Mouse (Mus musculus) intestine, embryonic 16.5 days (tissue): ENCODE data around the gene Rab3gap2. TPM values are rescaled to one million over a fixed set of nuclear protein-coding genes. Genes with fewer than 3 reads are reported as not detected.

Experiments used
- ATAC-seq: fragments of 200-750 bp; cut with Nextera tagmentation; 2 replicates; pipeline ENCODE4 v1.8.0; 2017; ENCODE audit warnings: moderate TSS enrichment, moderate library complexity
- H3K27ac ChIP-seq: fragments of 300-500 bp; sonication (generic); 2 replicates; pipeline ENCODE4 v1.5.1; 2014; ENCODE audit warnings: mild to moderate bottlenecking, low read length
- H3K27me3 ChIP-seq: fragments of 300-500 bp; sonication (generic); replicated peaks from 2 replicates; pipeline ENCODE4 v1.6.1; 2014; ENCODE audit warnings: low read length, control low read depth, mixed read lengths; ENCODE audit not compliant: control insufficient read depth, insufficient read depth
- H3K36me3 ChIP-seq: fragments of 300-500 bp; sonication (generic); 2 replicates; pipeline ENCODE4 v1.6.1; 2014; ENCODE audit warnings: low read length, control low read depth; ENCODE audit not compliant: control insufficient read depth, insufficient read depth
- H3K4me1 ChIP-seq: fragments of 300-500 bp; sonication (generic); 2 replicates; pipeline ENCODE4 v1.6.1; 2014; ENCODE audit warnings: low read length, control low read depth, mixed read lengths; ENCODE audit not compliant: control insufficient read depth, insufficient read depth
- H3K4me2 ChIP-seq: fragments of 300-500 bp; sonication (generic); 2 replicates; pipeline ENCODE4 v1.6.1; 2014; ENCODE audit warnings: low read depth, low read length, control low read depth
- H3K4me3 ChIP-seq: fragments of 300-500 bp; sonication (generic); 2 replicates; pipeline ENCODE4 v1.5.1; 2014; ENCODE audit warnings: mild to moderate bottlenecking, low read length
- H3K9ac ChIP-seq: fragments of 300-500 bp; sonication (generic); 2 replicates; pipeline ENCODE4 v1.6.1; 2014; ENCODE audit warnings: low read depth, low read length
- H3K9me3 ChIP-seq: fragments of 300-500 bp; sonication (generic); 2 replicates; pipeline ENCODE4 v1.6.1; 2016; ENCODE audit warnings: low read length, control low read depth; ENCODE audit not compliant: control insufficient read depth
- WGBS: fragments of 180-500 bp; shearing (Covaris S2); extraction: QIAGEN DNeasy Blood & Tissue Kit; methylation state at CpG from one replicate; pipeline ENCODE4 v1.1.7; 2014; 5-methylcytosine and 5-hydroxymethylcytosine counted together
- polyA plus RNA-seq: library from polyadenylated mRNA; unstranded; fragments of >200 nt; fragmentation: Nextera tagmentation; extraction: Ambion mirVana; gene quantifications from 2 replicates; pipeline ENCODE4 v1.2.1, GENCODE M21; 2015

Gene Rab3gap2
- polyA plus RNA-seq, 1 experiment from 2014 or later = 25.4 TPM

DNA sequence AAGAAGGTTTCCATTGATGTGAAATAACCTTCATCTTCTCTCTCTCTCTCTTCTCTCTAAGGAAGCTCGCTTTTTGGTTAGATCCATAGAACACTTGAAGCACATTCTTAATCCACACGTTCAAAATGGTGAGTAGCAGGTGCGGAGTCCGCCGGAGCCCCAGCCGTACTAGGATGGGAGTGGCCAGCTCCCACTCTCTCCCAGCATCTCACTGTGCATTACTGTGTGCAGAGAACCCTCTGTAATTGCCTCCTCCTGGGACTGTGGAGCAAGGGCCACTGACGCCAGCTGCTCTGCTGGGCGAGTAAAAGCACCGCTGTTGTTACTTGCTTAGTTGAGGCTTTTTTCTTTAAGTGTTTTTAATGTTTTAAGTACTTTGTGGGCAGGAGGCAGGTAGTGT lies 67.5 kb downstream of the Rab3gap2 start:
- no peak overlapping the region for H3K4me2 ChIP-seq
- H3K27me3 ChIP-seq = no peaks in the 10 kb centered on the region
- WGBS = 72% methylated on average over 9 of the region's 9 CpGs
- H3K4me1 ChIP-seq = peaks cover 3% of the 10 kb centered on the region; the same call in 1 of the 2 replicates
- peak; percentile 68 for ATAC-seq
- no peak overlapping the region for H3K4me3 ChIP-seq
- H3K9ac ChIP-seq = no peak overlapping the region
- peak overlapping the region; percentile 83 for H3K27ac ChIP-seq
- H3K36me3 ChIP-seq = peaks cover 20% of the 10 kb centered on the region
- H3K9me3 ChIP-seq = no peaks in the 10 kb centered on the region

DNA sequence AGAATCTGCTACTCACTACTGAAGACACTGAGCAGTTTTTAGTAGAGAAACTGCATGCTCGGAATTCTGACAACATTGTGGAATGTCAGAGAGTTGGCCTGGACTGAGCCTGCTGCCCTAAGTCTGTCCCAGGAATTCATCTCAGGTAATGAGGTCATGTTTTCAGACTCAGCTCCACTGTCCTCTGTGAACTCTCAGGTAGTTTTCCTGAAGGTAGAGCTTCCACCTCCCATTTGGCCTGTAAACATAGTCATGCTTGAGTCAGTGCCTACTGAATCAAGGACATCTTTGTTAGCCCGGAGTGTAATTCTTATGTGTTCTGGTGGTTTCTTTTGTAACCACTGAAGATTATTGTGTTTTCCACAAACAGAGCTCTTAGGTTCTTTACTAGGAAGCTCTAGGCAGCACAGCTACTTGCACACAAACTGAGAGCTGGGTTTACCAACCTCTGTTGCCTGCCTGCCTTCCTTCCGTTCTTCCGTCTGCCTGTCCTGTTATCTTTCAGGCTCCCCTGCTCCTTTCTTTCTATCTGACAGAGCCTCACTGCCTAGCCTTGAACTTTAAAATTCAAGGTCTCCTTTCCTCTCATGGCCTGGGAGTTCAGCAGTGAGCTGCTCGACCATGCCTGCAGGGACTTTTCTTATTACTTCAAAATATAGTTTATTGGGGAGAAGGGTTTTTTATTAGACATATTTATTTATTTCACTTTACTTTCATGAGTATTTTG lies 71.1 kb downstream of the Rab3gap2 start:
- no peak for ATAC-seq
- no peak overlapping the region for H3K9ac ChIP-seq
- no peaks in the 10 kb centered on the region for H3K27me3 ChIP-seq
- no peak overlapping the region for H3K4me3 ChIP-seq
- WGBS = 80% methylated on average over 5 of the region's 5 CpGs
- H3K36me3 ChIP-seq = peaks cover 32% of the 10 kb centered on the region
- H3K9me3 ChIP-seq = no peaks in the 10 kb centered on the region
- H3K4me2 ChIP-seq = no peak overlapping the region
- H3K4me1 ChIP-seq = peaks cover 3% of the 10 kb centered on the region; the same call in 1 of the 2 replicates
- peak overlapping the region; percentile 9; the same call in 1 of the 2 replicates for H3K27ac ChIP-seq

DNA sequence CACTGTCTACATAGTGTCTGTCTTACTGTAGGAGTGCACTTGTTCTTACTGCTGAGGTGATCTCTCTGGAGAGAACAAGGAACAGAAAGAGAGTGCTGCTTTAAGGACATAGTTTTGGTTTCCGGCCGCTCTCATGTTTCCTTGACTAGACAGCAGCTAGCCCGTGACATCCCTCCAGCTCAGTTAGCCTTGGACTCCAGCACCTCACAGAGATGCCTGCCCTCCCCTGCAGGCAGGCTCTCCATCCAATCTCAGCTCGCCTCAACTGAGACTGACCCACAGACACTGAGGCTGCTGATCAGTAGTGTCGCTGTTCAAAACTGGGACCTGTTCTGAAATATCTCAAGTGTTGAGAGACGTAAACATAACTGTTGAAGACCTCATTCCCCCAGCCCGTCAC lies 72.1 kb downstream of the Rab3gap2 start:
- Histone ChIP-seq H3K4me2 (no peak overlapping the region), H3K36me3 (peaks cover 36% of the 10 kb centered on the region), H3K4me1 (peaks cover 3% of the 10 kb centered on the region; the same call in 1 of the 2 replicates), H3K9me3 (no peaks in the 10 kb centered on the region), H3K9ac (no peak overlapping the region), H3K27me3 (no peaks in the 10 kb centered on the region), H3K4me3 (no peak overlapping the region), H3K27ac (no peak overlapping the region)
- WGBS = 92% methylated on average over 7 of the region's 7 CpGs
- ATAC-seq = no peak

DNA sequence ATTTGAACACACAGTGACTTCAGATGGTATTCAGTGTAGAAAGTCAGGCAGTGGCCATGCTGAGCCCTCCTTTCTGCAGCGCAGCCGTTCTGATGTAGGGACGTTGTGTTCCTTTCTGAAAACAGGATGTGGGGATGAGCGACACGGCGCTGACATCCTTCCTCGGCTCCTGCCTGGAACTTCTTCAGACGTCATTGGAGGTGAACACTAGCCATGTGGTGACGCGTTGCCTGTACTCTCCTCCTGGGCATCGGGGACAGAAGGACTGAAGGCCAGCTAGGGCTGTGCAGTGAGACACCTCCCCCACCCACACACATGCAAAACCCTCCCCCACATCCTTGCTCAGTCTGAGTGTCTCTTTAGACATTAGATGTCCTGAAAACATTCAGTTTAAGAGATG lies 73.1 kb downstream of the Rab3gap2 start:
- Histone ChIP-seq H3K27me3 (no peaks in the 10 kb centered on the region), H3K36me3 (peaks cover 33% of the 10 kb centered on the region), H3K9ac (no peak overlapping the region), H3K4me2 (no peak overlapping the region), H3K27ac (no peak overlapping the region), H3K4me3 (no peak overlapping the region), H3K9me3 (no peaks in the 10 kb centered on the region), H3K4me1 (no peaks in the 10 kb centered on the region; the same call in 1 of the 2 replicates)
- ATAC-seq = no peak
- WGBS = 85% methylated on average over 11 of the region's 11 CpGs

DNA sequence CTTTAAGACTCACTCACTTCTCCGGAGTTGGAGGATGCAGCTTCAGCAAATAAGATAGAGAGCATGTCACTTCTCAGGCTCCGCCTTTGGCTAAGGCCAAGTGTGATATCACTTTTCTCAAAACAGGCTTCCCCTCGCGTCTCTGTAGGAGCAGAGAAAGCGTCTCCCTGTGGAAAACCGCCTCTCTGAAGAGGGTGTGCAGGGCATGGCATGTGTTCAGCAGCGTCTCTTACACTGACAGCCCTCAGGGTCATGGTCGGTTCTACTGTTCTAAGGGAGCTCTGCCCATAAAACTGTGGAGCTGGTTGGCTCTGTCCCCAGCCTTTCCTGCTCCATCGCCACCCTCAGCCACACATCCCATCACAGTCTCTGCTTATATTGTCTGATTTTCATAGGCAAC lies 75.4 kb downstream of the Rab3gap2 start:
- no peak overlapping the region for H3K27ac ChIP-seq
- H3K9ac ChIP-seq = no peak overlapping the region
- H3K4me3 ChIP-seq = no peak overlapping the region
- H3K4me1 ChIP-seq = peaks cover 5% of the 10 kb centered on the region
- no peak for ATAC-seq
- peaks cover 33% of the 10 kb centered on the region for H3K36me3 ChIP-seq
- no peaks in the 10 kb centered on the region for H3K9me3 ChIP-seq
- 64% methylated on average over 9 of the region's 9 CpGs for WGBS
- no peak overlapping the region for H3K4me2 ChIP-seq
- H3K27me3 ChIP-seq = no peaks in the 10 kb centered on the region

DNA sequence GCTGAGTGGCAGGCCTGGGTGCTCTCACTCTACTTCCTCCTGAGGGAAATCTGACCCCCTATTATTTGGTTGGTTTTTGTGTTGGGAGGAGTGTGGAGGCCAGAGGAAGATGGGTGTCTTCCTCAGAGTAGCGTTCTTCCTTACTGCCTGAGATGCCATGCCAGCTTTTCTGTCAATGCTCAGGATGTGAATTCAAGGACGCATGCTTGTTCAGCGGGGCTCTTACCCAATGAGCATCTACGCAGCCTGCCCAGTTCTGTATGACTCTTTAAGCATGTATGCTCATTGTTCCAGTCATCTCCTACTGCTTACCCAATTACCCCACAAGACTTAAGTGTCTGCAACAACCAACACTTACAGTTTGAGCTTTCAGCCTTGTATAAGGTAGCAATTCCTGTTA lies 76.7 kb downstream of the Rab3gap2 start:
- H3K27me3 ChIP-seq = no peaks in the 10 kb centered on the region
- H3K36me3 ChIP-seq = peaks cover 37% of the 10 kb centered on the region
- no peak overlapping the region for H3K4me3 ChIP-seq
- no peak overlapping the region; the same call in 1 of the 2 replicates for H3K9ac ChIP-seq
- no peak overlapping the region for H3K27ac ChIP-seq
- H3K9me3 ChIP-seq = no peaks in the 10 kb centered on the region
- no peak for ATAC-seq
- H3K4me2 ChIP-seq = no peak overlapping the region
- WGBS = 89% methylated on average over 4 of the region's 4 CpGs
- H3K4me1 ChIP-seq = peaks cover 9% of the 10 kb centered on the region

DNA sequence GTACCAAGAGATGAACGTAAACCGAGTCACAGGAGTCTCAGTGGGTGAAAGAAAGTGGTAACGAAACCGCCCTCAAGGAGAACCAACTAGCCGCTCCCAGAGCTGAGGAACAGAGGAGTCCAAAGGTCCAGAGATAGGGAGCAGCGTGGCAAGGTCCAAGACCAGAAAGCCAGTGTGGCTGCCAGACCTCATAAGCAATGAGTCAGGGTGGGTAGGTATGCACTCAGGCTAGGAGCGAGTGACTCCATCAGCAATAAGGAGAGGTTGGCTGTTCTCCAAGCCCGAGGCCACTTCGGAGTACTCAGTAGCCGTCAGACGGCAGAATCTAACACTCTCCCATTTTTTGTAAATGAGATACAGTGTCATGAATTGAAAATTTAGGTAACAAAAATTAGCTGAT lies 78.9 kb downstream of the Rab3gap2 start:
- peak; percentile 97 for ATAC-seq
- Histone ChIP-seq H3K4me2 (no peak overlapping the region), H3K27me3 (no peaks in the 10 kb centered on the region), H3K9me3 (no peaks in the 10 kb centered on the region), H3K27ac (peak overlapping the region; percentile 86), H3K9ac (no peak overlapping the region), H3K4me3 (no peak overlapping the region), H3K36me3 (peaks cover 32% of the 10 kb centered on the region), H3K4me1 (peaks cover 9% of the 10 kb centered on the region)
- WGBS = 65% methylated on average over 11 of the region's 11 CpGs

DNA sequence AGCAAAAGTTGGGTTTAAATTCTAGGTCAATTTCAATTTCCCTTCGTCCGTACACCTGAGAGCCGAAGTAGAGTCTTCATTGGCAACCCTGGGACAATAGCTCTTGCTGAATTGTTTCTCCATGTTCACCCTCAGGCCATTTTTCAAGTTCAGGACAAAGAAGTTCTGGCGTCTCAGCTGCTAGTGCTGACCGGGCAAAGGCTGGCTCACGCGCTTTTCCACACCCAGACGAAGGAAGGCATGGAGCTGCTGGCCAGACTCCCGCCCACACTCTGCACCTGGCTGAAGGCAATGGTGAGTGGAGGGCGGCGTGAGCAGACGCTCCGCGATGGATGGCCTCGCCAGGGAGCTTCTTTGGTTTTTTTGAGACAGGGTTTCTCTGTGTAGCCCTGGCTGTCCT lies 79.3 kb downstream of the Rab3gap2 start:
- Histone ChIP-seq H3K4me3 (no peak overlapping the region), H3K36me3 (peaks cover 28% of the 10 kb centered on the region), H3K27me3 (no peaks in the 10 kb centered on the region), H3K9ac (no peak overlapping the region), H3K4me1 (peaks cover 9% of the 10 kb centered on the region), H3K4me2 (no peak overlapping the region), H3K27ac (peak overlapping the region; percentile 66), H3K9me3 (no peaks in the 10 kb centered on the region)
- 89% methylated on average over 15 of the region's 15 CpGs for WGBS
- peak; percentile 69 for ATAC-seq

DNA sequence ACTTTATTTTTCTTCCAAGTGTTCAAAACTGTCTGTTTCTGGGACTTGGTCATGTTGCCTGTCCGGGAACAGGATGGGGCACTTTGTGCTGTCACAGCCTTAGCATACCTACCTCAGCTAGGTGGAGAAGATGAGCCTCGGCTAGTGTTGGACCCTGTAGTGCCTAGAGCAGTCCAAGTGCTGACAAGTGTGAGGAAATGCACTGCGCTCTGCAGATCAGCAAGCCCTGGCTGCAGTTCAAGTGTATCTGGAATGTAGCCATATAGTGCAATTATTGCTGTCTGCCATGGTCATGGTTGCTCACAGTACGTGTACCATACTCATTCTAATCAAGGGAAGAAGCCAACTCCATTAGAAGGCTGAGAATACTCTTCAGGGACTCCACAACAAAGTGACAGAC lies 80.8 kb downstream of the Rab3gap2 start:
- Histone ChIP-seq H3K27ac (no peak overlapping the region), H3K4me2 (no peak overlapping the region), H3K36me3 (peaks cover 24% of the 10 kb centered on the region), H3K9ac (no peak overlapping the region), H3K27me3 (no peaks in the 10 kb centered on the region), H3K4me1 (peaks cover 9% of the 10 kb centered on the region), H3K9me3 (no peaks in the 10 kb centered on the region), H3K4me3 (no peak overlapping the region)
- 47% methylated on average over 4 of the region's 4 CpGs for WGBS
- no peak for ATAC-seq

DNA sequence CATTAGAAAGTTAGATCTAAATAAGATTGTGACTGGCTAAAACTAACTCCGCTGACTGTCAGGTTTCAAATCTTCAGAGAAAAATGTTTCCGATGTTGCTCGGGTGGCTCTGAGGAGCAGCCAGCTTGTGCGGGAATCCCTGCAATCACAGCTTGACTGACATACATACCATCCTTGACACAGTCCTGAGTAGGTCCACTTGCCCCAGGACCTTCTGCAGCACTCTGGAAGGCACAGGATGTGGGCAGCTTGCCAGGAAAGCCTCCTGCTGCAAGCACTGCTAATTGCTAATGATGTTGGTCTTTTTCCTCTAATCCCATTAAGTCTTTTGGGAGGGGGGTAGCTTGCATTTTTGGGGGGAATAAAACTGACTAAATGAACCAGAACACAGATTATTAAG lies 81.3 kb downstream of the Rab3gap2 start:
- H3K4me1 ChIP-seq = peaks cover 9% of the 10 kb centered on the region
- H3K4me2 ChIP-seq = no peak overlapping the region
- no peak overlapping the region for H3K4me3 ChIP-seq
- peaks cover 24% of the 10 kb centered on the region for H3K36me3 ChIP-seq
- H3K27me3 ChIP-seq = no peaks in the 10 kb centered on the region
- ATAC-seq = no peak
- H3K9me3 ChIP-seq = no peaks in the 10 kb centered on the region
- 79% methylated on average over 4 of the region's 4 CpGs for WGBS
- H3K9ac ChIP-seq = no peak overlapping the region
- H3K27ac ChIP-seq = no peak overlapping the region
